Mouse (Mus musculus) heart, adult 2 months (tissue): ENCODE measurements at regions not wholly inside any gene's neighbourhood (a gene's known extent, or its start where the extent isn't known, plus 50 kb on each side); places are given as distances from the start of the nearest gene placed in this dataset.

Source experiments
- CTCF ChIP-seq: fragments of 200-600 bp; IDR thresholded peaks from 2 replicates; pipeline ENCODE4 v1.8.1; 2022; ENCODE audit warnings: antibody characterized with exemption, mild to moderate bottlenecking, moderate library complexity
- EP300 ChIP-seq: fragments of 200-500 bp; IDR thresholded peaks from 2 replicates; pipeline ENCODE4 v1.6.1; 2011; ENCODE audit warnings: low read depth, low read length, control low read depth; ENCODE audit not compliant: insufficient read depth
- POLR2A ChIP-seq: fragments of 200-500 bp; IDR thresholded peaks from 2 replicates; pipeline ENCODE4 v1.6.1; 2011; ENCODE audit warnings: mild to moderate bottlenecking, low read depth, low read length, control low read depth; ENCODE audit not compliant: insufficient read depth

DNA sequence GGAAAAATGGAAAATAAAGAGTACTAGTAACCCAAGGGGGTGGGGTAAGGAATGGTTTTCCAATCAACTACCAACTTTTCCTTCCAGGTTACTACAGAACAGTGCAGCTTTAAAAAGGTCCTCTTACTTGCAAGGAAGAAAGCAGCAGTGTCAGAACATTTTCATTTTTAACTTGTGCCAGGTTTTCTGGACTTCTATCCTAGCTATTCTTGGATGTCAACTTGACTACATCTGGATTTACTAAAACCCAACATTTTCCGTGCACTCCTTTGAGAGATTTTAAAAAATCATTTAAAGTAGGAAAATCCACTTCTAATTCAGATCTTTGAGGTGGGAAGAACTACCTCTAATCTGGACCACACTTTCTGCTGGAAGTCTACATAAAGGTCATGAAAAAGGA, 358.4 kb downstream of the Tmem38b start:
- TF ChIP-seq CTCF, result no peak
- no peak for TF ChIP-seq POLR2A
- no peak for TF ChIP-seq EP300
